Mouse (Mus musculus): ENCODE results near the gene Pou6f1. TPM values are rescaled to one million over a fixed set of nuclear protein-coding genes. Genes with fewer than 3 reads are reported as not detected.
"Not testable (repeated sequence)": the region's sequence is repeated elsewhere in the genome, so short reads cannot be mapped to it uniquely, and the experiment has no call there.

Pou6f1 gene
- total RNA-seq, 2 experiments from 2014 or later: 95.7 to 110 TPM

DNA sequence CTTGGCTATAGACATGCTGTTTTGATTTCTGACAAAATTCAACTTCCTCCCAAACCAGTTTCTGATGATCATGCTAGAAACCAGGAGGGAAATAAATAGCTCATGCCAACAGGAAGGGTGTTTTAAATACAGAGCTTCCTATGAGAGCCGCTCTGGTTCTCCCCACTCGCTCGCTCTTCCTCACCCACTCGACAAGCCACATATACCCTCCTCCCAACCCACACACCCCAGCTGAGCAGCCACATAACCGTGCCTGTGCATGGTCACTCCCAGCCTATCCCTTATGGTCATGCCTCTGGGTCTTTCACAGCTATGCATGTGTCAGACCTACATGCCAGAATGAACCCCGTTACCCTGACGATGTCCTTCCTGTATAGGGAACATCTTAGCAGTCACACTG lies 22.4 kb upstream of the Pou6f1 start:
- DNase-seq (ENCODE audit: extremely low spot score in 1 of 2, low spot score in 1 of 2): no peak

DNA sequence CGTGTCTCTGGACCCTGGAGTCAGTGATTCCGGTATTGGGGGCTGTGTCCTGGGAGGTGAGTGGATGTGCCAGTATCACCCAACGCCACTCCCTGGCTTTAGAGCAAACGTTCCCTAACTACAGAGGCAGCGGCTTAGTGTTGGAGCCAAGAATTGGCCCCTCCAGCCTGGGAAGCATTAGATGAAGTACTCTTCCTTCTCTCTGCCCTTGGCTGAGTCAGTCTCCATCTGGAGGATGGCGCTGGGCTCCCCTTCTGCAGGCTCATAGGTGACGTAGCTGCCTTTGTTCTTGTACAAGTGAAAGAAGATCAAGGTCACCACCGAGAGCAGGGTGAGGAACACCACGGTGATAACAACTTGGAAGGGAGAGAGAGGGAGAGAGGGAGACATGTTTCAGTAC lies 21.9 kb upstream of the Pou6f1 start:
- not testable (repeated sequence) for DNase-seq (ENCODE audit: extremely low spot score in 1 of 2, low spot score in 1 of 2)

DNA sequence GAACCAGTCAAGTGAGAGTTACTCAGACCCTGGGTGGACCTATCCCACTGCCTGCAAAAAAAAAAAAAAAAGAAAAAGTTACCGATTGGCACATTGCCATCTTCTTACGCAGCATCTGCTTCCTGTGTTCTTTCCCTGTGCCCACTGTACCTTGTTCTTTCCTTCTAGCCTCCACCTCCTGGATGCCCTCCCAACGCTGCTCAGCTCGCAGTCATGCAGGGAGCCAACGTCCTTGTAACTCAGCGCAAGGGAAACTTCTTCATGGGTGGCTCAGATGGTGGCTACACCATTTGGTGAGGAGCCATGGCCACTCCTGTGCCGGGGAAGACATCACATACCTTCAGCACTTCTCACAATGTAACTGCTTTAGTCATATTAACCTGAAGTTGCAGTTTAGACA lies 19.4 kb upstream of the Pou6f1 start:
- no peak for DNase-seq (ENCODE audit: extremely low spot score in 1 of 2, low spot score in 1 of 2)

DNA sequence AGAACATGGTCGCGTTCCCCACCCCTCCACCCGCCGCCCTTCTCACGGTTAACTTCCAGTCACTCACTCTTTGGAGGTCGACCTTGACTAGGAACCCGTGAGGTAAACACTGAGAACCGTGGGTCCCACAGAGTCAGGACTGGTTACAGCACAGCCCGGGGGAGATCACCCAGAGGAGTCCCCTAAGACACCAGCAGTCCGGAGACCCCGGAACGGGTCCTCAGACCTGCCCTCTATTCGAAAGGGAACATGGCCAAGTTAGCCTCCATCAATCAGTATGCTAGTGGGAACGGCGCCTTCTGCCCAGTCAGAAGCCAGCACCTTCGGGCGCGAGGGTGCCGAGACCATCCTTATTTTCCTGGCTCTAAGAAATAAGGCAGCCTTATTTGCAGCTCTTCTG lies 16.4 kb upstream of the Pou6f1 start:
- DNase-seq (ENCODE audit: extremely low spot score in 1 of 2, low spot score in 1 of 2): no peak

DNA sequence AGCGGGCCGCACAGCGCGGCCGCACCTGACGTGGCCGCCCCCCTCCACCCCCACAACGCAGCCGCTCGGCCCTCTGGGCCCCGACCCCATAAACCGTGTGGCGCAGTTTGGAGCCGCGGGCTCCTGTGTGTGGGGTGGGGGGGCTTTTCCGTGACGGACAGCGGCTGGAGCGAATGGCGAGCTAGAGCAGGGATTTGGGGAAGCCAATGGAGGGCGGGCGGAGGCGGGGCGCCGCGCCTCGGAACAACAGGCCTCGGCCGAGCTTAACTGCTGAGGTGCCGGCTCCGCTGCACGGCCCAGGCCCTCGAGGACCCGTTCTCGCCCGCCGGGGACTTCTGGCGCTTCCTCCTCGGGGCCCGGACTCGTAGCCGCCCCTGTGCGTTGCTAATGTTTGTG lies 16.0 kb upstream of the Pou6f1 start:
- DNase-seq (ENCODE audit: extremely low spot score in 1 of 2, low spot score in 1 of 2): peak; percentile 83 to 89

DNA sequence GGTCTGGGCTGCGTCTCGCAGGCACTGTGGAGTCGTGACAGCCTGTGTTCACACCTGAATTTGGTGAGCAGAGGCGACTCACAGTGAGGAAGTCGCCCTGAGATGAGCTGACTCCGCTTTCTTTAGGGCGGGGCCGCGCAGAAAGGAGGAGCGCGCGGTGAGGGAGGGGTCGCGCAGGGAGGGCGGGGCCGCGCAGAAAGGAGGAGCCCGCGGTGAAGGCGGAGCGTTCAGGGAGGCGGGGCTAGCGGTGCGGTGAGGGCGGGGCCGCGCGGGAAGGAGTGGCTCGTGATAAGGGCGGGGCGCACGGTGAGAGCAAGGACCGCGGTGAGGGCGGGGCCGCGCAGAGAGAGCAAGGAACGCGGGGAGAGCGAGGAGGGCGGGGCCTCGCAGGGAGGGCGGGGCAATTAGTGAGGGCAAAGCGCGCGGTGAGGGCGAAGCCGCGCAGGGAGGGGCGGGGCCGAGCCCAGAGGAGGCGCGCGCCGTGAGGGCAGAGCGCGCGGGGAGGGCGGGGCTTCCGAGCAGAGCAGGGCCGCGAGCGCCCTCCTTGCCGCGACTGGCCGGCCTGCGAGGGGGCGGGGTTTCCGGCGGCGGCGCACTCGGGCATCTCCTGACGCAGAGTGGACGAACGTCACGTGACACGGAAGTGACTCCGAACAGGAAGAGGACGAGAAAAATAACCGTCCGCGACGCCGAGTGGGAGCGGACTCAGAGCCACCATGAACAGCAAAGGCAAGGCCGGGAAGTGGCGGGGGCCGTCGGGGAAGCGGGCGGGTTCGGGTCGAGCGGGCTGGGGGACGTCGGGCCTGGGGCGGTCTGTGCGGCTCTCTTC lies 15.4 kb upstream of the Pou6f1 start, which contains the start of gene Dazap2:
Gene Dazap2 (plus strand): TSS at position 354 of the 829 bp plus-strand sequence.
- DNase-seq (ENCODE audit: extremely low spot score in 1 of 2, low spot score in 1 of 2): peak; percentile 88 to 92

DNA sequence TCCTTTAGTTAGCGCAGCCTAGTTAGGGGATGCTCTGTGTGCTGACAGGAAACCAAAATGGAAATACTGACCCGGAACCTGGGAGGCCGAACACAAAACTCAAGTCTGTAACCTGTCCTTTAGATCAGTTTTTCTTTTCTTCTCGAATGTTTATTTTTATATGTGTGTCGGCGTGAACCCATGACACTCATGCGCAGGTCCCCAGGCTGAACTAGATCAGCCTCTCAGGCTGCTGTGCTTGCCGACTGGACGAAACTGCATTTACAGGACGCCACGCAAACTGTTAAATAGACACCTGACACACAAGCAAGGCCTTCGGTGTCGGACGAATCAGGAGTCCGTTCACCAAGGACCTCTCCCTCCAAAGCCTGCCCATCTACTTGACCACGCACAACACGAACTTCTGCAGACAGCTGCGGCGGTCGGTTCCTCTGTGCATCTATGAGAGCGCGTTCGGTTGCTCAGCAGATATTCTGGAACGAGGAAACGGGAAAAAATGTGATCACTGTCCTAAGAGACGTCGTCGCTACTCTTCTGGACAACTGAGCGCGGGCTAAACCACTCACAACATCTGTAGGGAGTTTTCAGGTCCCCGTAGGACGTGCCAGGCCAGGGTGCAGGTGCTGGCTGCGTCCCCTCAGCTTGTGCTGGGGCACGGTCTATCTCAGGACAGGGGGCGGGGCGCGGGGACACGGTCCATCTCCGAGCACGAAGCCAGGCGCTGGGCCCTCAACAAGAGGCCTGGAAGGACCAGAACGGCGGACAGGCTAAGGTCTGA lies 14.6 kb upstream of the Pou6f1 start:
- DNase-seq (ENCODE audit: extremely low spot score in 1 of 2, low spot score in 1 of 2): no peak

DNA sequence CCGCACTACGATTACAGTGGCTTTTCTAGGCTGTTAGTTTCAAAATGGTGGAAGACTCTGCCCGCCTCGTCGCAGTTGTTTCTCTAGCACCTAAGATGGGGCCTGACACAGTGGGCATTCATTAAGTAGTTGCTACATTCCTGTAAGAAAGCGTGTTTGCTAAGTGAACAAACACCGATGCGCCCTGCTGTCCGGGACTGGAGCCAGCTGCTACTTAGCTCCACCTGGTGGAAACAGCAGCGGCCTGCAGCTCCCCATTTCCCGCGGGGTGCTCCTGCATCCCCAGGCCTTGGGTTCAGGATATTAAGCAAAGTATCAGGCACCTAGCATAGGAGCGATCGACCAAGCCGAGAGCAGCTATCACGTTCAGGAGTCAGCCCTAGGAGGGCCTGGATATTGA lies 13.8 kb upstream of the Pou6f1 start:
- DNase-seq (ENCODE audit: extremely low spot score in 1 of 2, low spot score in 1 of 2): peak; percentile 67 to 83

DNA sequence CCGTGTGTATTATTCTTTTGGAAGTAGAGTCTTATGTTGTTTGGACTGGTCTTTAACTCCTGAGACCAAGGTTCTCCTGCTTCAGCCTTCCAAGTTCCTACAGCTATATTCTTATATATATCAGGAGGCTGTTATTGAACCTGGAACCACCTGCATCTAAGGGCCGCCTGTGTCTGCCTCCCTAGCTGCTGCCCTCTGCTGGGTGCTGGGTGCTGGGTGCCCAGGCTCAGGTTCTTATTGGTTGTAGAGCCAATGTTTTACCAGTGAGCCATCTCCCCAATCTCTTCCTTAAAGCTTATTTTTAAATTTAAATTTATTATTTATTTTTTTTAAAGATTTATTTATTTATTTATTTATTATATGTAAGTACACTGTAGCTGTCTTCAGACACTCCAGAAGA lies 12.6 kb upstream of the Pou6f1 start:
- DNase-seq (ENCODE audit: extremely low spot score in 1 of 2, low spot score in 1 of 2): no peak

DNA sequence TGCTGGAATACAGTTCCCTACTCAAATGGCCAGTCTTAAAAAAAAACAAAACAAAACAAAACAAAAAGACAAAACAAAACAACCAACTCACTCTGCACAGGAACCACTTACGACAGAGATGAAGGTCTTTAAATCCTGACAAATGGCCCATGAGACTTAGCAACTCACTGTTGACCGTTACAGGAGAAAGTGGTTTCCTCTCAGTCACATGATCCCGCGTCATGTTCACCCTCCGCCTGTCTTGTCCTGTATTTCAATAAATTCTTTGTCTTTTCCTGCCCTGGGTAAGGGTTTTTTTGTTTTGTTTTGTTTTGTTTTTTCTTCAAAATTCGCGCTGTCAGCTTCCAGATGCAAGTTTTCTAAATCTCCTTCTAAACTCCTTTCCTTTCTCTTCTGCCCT lies 12.2 kb upstream of the Pou6f1 start:
- no peak for DNase-seq (ENCODE audit: extremely low spot score in 1 of 2, low spot score in 1 of 2)

DNA sequence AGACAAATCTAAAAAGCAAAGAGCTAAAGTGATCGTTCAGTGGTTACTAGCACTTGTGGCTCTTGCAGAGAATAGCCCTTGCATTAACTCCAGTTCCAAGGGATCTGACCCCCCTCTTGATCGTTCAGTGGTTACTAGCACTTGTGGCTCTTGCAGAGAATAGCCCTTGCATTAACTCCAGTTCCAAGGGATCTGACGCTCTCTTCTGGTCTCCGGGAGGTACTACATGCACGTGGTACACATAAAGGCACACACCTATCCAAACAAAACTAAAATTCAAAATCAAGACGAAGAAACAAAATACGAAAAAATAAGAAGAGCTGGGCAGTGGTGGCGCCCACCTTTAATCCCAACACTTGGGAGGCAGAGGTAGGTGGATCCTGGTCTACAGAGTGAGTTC lies 6.9 kb upstream of the Pou6f1 start:
- DNase-seq (ENCODE audit: extremely low spot score in 1 of 2, low spot score in 1 of 2): not testable (repeated sequence)

DNA sequence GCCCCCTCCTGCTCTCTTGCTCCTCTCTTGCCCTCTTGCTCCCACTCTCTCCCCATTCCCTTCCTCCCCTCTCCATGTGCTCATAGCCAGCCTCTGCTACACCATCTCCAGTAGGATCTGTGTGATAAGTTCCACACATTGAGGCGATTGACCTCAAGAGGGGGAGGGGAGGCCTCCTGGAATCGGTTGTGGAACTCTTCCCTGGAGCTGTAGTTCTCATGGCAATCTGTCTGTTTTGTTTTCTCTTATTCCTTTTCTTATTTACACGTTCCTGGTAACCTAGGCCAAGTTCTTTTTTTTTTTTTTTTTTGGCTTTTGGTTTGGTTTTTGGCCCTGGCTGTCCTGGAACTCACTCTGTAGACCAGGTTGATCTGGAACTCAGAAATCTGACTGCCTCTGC lies 1.9 kb upstream of the Pou6f1 start:
- DNase-seq (ENCODE audit: extremely low spot score in 1 of 2, low spot score in 1 of 2): no peak

DNA sequence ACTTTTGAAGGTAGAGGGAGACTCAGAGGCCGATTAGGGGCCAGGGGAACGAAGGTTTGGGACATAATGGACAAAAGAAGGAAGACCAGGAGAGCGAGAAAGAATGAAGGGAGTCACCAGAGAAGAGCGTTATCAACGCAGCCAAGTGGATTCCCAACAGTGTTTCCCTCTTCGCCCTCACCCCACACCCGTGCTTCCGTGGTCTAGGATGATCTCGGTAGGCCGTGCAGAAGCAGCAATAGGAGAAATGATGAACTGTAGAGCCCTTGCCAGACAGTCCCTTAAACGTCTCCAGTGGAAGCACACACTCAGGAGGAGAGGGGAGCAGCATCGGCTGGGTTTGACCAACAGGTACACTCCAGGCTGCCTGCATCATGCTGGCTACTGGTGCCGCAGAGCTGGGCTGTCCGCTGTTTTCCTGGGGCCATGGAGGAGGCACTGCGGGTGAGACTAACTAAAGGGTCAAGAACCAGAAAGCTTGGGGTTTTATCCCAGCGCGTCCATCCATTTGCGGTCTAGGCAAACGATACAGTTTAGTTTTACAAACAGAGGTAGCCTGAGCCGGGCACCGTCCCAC lies 1.0 kb upstream of the Pou6f1 start:
- no peak for DNase-seq (ENCODE audit: extremely low spot score in 1 of 2, low spot score in 1 of 2)

DNA sequence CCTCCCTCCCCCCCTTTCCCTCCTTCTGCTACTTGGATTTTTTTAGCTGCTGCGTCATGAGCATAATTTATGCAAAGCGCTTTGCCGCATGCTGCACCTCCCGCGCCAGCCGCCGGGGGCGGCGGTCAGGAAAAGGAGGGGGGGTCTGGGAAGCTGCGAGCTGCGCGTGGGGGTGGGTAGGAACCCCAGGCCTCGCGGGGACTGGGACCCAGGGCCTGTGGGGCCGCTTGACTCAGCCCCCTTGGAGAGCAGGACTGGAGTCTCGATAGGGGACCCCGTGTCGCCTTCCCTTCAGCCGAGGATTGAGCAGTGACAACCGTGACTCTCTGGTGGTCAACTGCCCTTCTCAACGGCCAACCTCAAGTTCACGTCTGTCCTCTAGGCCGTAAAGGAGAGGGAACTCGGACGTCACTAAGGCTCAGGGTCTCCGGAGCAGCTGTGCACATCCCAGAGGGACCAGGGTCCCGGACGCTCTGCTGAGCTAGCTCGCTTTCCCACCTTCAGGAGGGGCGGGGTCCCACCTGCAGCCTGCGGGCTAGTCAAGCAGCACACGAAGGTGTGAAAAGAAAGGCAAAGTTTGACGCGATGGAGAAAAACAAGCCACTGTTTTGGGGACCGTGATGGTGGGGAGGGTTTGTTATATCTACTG lies 387 bp upstream of the Pou6f1 start:
- peak in 1 of 2 experiments; percentile 53 for DNase-seq (ENCODE audit: extremely low spot score in 1 of 2, low spot score in 1 of 2)

DNA sequence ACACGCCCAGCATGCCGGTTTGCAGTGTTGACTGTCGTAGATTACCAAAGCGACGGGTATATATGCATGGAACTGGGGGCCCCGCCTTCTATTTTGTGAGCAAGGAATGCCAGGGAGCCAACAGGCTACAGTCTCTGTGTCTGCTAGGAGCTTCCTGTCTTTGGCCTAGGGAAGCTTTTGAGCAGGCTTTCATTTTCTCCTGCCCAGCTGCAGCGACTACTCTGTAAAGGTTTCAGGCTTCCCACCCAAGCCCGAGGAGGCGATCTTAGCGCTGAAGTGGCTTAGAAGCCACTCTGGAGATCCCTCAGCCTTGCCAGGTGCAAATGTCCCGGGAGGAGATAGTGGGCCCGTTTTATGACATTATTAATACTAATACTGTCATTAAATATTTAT lies 905 bp downstream of the Pou6f1 start:
- DNase-seq (ENCODE audit: extremely low spot score in 1 of 2, low spot score in 1 of 2): peak in 1 of 2 experiments; percentile 29

DNA sequence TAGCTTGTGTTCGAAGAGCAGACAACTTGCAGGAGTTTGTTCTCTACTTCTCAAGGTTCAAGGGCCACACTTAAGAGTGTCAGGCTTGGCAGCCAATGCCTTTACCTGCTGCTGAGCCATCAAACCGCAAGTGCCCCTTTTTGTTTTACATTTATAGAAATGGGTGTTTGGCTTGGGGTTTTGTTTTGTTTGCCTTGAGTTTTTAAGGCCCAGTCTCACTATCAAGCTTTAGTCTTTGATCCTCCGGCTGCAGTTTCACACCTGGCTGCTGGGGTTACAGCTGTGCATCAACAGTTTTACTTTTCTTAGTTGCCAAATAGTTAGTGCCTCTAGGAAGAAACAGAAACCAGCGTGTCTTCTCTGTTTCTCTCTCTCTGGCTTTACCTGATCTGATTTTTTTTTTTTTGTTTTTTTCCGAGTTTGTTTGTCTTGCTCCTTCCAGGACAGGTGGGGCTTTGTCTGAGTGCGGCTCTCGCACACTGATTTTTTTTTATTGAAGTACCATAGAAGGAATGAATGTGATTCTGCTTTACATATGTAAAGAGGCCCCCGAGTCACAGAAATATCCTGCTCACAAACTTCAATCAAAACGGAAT lies 1.4 kb downstream of the Pou6f1 start:
- DNase-seq (ENCODE audit: extremely low spot score in 1 of 2, low spot score in 1 of 2): no peak

DNA sequence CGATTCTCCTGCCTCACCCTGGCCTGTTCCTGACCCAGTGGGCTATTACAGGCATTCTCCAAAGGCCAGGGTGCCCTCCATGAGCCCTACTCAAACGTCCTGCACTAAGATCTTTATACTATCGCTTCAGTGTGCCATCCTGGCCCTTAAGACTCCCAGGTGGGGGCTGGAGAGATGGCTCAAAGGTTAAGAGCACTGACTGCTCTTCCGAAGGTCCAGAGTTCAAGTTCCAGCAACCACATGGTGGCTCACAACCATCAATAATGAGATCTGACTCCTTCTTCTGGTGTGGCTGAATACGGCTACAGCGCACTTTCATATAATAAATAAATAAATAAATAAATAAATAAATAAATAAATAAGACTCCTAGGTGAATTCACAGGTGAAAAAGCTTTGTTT lies 7.0 kb downstream of the Pou6f1 start:
- no peak for DNase-seq (ENCODE audit: extremely low spot score in 1 of 2, low spot score in 1 of 2)

DNA sequence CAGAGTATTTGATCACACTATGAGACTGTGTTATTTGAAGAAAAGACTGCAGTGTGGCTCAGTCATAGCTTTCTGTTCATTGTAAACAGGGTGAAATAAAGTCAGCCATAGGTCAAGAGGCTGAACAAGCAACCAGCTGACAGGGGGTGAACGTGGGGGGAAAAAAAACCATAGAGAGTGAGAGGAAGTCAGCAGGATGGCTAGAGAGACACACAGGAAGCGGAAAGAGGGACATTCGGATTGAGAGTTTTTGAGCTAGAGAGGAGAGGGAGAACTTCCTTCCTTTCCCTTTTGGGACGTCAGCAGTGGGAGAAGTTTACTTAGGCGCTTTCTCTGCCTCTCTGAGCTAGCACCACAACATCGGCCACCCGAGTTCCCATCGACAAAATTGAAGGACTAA lies 9.3 kb downstream of the Pou6f1 start:
- no peak for DNase-seq (ENCODE audit: extremely low spot score in 1 of 2, low spot score in 1 of 2)

DNA sequence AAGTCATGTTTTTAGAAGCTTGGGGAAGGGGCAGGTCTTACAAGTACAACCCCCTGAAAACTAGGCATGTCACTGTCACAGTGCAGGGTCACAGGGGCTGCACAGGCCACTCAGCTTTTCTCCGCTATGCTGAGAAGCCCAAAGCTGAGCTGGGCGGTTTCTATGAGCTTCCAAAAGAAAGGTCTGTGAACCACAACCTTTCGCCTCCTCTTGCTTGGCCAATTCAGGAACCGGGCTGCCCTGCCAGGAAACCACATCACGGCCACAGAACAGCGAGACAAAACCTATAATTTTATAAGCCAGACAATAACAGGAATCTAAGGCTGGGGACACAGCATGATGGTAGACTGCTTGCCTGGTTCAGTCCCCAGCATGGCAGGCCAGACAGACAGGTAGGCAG lies 11.5 kb downstream of the Pou6f1 start:
- DNase-seq (ENCODE audit: extremely low spot score in 1 of 2, low spot score in 1 of 2): no peak

DNA sequence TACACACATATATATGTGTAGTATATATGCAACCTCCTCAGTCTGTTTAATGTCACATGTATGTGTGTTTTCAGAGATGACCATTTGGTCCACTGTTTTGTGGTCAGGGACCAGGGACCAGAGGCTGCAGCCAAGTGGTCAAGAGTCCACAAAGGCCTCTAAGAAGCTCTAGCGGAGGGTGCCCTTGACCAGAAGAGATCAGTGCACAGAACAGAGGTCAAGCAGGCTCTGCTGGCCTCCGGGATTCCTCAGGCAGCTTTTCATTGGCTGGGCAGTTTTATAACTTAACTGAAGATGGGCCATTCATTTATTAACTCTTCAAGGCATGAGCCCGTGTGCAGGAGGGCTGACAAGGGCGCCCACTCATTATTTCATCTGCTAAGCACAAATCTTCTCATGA lies 12.6 kb downstream of the Pou6f1 start:
- no peak for DNase-seq (ENCODE audit: extremely low spot score in 1 of 2, low spot score in 1 of 2)

DNA sequence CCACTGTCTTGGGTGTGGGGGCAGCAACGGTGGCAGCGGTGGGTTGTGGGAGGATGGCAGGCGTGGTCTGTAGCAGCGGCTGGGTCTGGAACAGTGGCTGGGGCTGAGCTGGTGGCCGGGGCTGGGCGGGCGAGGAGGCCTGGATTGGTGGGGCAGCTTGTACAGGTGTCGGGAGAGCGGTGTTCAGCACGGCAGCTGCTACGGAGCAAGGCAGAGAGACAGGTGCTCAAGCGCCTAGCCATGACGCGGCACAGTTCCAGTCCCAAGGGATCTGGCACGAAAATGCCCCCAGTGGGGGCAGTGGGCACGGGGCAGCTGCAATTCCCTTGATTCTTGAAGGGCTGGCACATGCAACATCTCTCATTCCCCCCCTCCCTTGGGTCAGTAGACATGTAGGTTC lies 13.9 kb downstream of the Pou6f1 start:
- no peak for DNase-seq (ENCODE audit: extremely low spot score in 1 of 2, low spot score in 1 of 2)

Data from layer of hippocampus, postnatal 25 days (tissue).